Mouse (Mus musculus) erythroblast, embryonic 14.5 days (primary cell): ENCODE data around the gene Lmod1.

ENCODE experiments used
- GATA1 ChIP-seq: IDR thresholded peaks from 2 replicates; pipeline ENCODE4 v1.6.1; 2012; ENCODE audit warnings: low read length, inconsistent platforms, mixed read lengths
- TAL1 ChIP-seq: IDR thresholded peaks from 3 replicates; pipeline ENCODE4 v1.6.1; 2012; ENCODE audit warnings: low read length, inconsistent platforms, mixed read lengths

- TF ChIP-seq GATA1, result no peak
- TF ChIP-seq TAL1, result no peak
Measured at GRCm38 (mm10) chr1:135361491-135361890, 36.9 kb downstream of the Lmod1 start.
